Mouse (Mus musculus) heart, postnatal 0 days (tissue): ENCODE measurements around the gene Tub. TPM values are rescaled to one million over a fixed set of nuclear protein-coding genes. Genes with fewer than 3 reads are reported as not detected.

Experiments
- ATAC-seq: fragments of 200-750 bp; cut with Nextera tagmentation; 2 replicates; pipeline ENCODE4 v1.8.0; 2017; ENCODE audit warnings: low read depth, moderate number of reproducible peaks, moderate library complexity; ENCODE audit not compliant: insufficient read depth
- DNase-seq: peaks from one replicate; pipeline ENCODE4 v3.0.0-alpha.2; 2016; ENCODE audit warnings: low spot score
- H3K27ac ChIP-seq: fragments of 300-500 bp; sonication (generic); 2 replicates; pipeline ENCODE4 v1.5.1; 2014; ENCODE audit warnings: low read depth, mild to moderate bottlenecking
- H3K27me3 ChIP-seq: fragments of 300-500 bp; sonication (generic); 2 replicates; pipeline ENCODE4 v1.6.1; 2014; ENCODE audit warnings: low read length, mixed read lengths; ENCODE audit not compliant: control insufficient read depth, insufficient read depth
- H3K36me3 ChIP-seq: fragments of 300-500 bp; sonication (generic); replicated peaks from 2 replicates; pipeline ENCODE4 v1.6.1; 2014; ENCODE audit warnings: low read length, mixed read lengths; ENCODE audit not compliant: control insufficient read depth, insufficient read depth
- H3K4me1 ChIP-seq: fragments of 300-500 bp; sonication (generic); 2 replicates; pipeline ENCODE4 v1.6.1; 2014; ENCODE audit warnings: antibody characterized with exemption; ENCODE audit not compliant: control insufficient read depth, insufficient read depth
- H3K4me2 ChIP-seq: fragments of 300-500 bp; sonication (generic); 2 replicates; pipeline ENCODE4 v1.6.1; 2014; ENCODE audit warnings: low read depth, mild to moderate bottlenecking, low read length, moderate library complexity
- H3K4me3 ChIP-seq: fragments of 300-500 bp; sonication (generic); 2 replicates; pipeline ENCODE4 v1.5.1; 2014; ENCODE audit warnings: low read depth, low read length
- H3K9ac ChIP-seq: fragments of 300-500 bp; sonication (generic); replicated peaks from 2 replicates; pipeline ENCODE4 v1.6.1; 2014; ENCODE audit warnings: low read depth, low read length, mixed read lengths
- H3K9me3 ChIP-seq: fragments of 300-500 bp; sonication (generic); replicated peaks from 2 replicates; pipeline ENCODE4 v1.6.1; 2016; ENCODE audit warnings: low read length; ENCODE audit not compliant: control insufficient read depth
- CTCF ChIP-seq: IDR thresholded peaks from 2 replicates; pipeline ENCODE4 v1.5.1; 2016; ENCODE audit warnings: antibody characterized with exemption, control low read depth, low read depth
- EP300 ChIP-seq: IDR thresholded peaks from 2 replicates; pipeline ENCODE4 v1.6.1; 2016; ENCODE audit warnings: antibody characterized with exemption, low read depth
- WGBS: fragments of 180-500 bp; shearing (Covaris S2); extraction: QIAGEN DNeasy Blood & Tissue Kit; methylation state at CpG from one replicate; pipeline ENCODE4 v1.1.7; 2014; 5-methylcytosine and 5-hydroxymethylcytosine counted together
- polyA plus RNA-seq: library from polyadenylated mRNA; unstranded; fragments of >200 nt; fragmentation: Nextera tagmentation; extraction: Ambion mirVana; gene quantifications from 2 replicates; pipeline ENCODE4 v1.2.1, GENCODE M21; 2015
- total RNA-seq: library from RNA; depleted of rRNA; stranded (reverse); fragments of >200 nt; gene quantifications from 2 replicates; pipeline ENCODE4 v1.2.3, GENCODE M21; 2014; ENCODE audit warnings: low replicate concordance; rRNA removed

Gene Tub
- total and polyA plus RNA-seq, 2 experiments from 2014 or later = 0.30 to 0.88 TPM

- Histone ChIP-seq H3K4me3 (no peak overlapping the region), H3K27ac (no peak overlapping the region), H3K36me3 (no peaks in the 10 kb centered on the region), H3K9ac (no peak overlapping the region), H3K4me2 (no peak overlapping the region), H3K9me3 (no peaks in the 10 kb centered on the region), H3K4me1 (no peaks in the 10 kb centered on the region), H3K27me3 (peaks cover 10% of the 10 kb centered on the region)
- TF ChIP-seq CTCF = no peak
- TF ChIP-seq EP300 = no peak
- WGBS = 66% methylated on average over 4 of the region's 4 CpGs
- no peak for ATAC-seq
- no peak for DNase-seq
Observed at GRCm38 (mm10) chr7:109083813-109084184, 133.7 kb downstream of the Tub start.

Other genes with a start within 250 kb of the Tub start
- not detected in 2 replicates for gene Olfr512, start 237.0 kb upstream of the Tub start, total RNA-seq
- gene Olfr512, start 237.0 kb upstream of the Tub start, polyA plus RNA-seq = not detected in 2 replicates
- gene Olfr513, start 199.4 kb upstream of the Tub start, total RNA-seq = not detected in 2 replicates
- not detected in 2 replicates for gene Olfr513, start 199.4 kb upstream of the Tub start, polyA plus RNA-seq
- not detected in 2 replicates for gene Olfr514, start 124.3 kb upstream of the Tub start, total RNA-seq
- not detected in 2 replicates for gene Olfr514, start 124.3 kb upstream of the Tub start, polyA plus RNA-seq
- gene Olfr516, start 99.8 kb upstream of the Tub start, total RNA-seq = not detected in 2 replicates
- gene Olfr516, start 99.8 kb upstream of the Tub start, polyA plus RNA-seq = not detected in 2 replicates
- not detected in 2 replicates for gene Olfr517, start 78.0 kb upstream of the Tub start, total RNA-seq
- not detected in 2 replicates for gene Olfr517, start 78.0 kb upstream of the Tub start, polyA plus RNA-seq
- gene Olfr518, start 65.3 kb upstream of the Tub start, total RNA-seq = not detected in 2 replicates
- gene Olfr518, start 65.3 kb upstream of the Tub start, polyA plus RNA-seq = not detected in 2 replicates
- not detected in 2 replicates for gene Olfr519, start 55.9 kb upstream of the Tub start, total RNA-seq
- not detected in 2 replicates for gene Olfr519, start 55.9 kb upstream of the Tub start, polyA plus RNA-seq
- 9.8 and 16.4 TPM in 2 replicates for gene Nlrp10, start 20.2 kb upstream of the Tub start, total RNA-seq
- gene Nlrp10, start 20.2 kb upstream of the Tub start, polyA plus RNA-seq = 15.6 and 15.7 TPM in 2 replicates
- gene Eif3f, start 15.9 kb upstream of the Tub start, total RNA-seq = 75.7 and 107 TPM in 2 replicates
- 42.9 and 47.1 TPM in 2 replicates for gene Eif3f, start 15.9 kb upstream of the Tub start, polyA plus RNA-seq
- 0.42 and 0.54 TPM in 2 replicates for gene Ric3, start 133.0 kb downstream of the Tub start, total RNA-seq
- 0.38 and 0.58 TPM in 2 replicates for gene Ric3, start 133.0 kb downstream of the Tub start, polyA plus RNA-seq
- gene Lmo1, start 224.9 kb downstream of the Tub start, total RNA-seq = 6.3 and 17.2 TPM in 2 replicates
- gene Lmo1, start 224.9 kb downstream of the Tub start, polyA plus RNA-seq = 1.9 and 2.1 TPM in 2 replicates